Mouse (Mus musculus): ENCODE data around the gene 2810408A11Rik. TPM values are rescaled to one million over a fixed set of nuclear protein-coding genes. Genes with fewer than 3 reads are reported as not detected.
A peak's percentile ranks its signal among the peaks of the same experiment; 100 is the strongest.

2810408A11Rik gene
- polyA plus RNA-seq, 1 experiment from 2014 or later = 13.0 TPM

DNA sequence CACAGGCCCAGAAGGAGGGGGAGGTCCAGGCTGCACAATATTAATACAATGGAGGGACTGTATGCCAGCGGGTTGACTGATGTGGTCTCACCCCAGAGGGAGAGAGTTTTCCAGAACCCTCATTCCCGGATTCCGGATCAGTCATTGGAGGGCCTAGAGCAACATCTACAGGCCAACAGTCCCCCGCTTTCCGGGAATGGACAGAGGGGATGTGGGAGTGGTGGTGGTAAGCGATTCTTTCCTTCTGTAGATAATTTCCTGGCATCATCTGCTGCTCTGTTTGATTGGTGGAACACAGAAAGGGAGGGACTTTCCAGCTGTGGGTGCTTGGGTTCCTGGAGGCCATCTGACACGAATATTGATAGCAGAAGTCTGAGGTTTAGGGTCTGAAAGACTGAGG, 24.6 kb downstream of the 2810408A11Rik start:
- Histone ChIP-seq H3K27me3 (ENCODE audit: insufficient read depth, low read length) (no peaks in the 10 kb centered on the region), H3K4me3 (replicated peaks; ENCODE audit: low read depth, low read length) (no peak overlapping the region), H3K9ac (ENCODE audit: low read depth, low read length) (no peak overlapping the region), H3K4me1 (replicated peaks; ENCODE audit: insufficient read depth, low read length) (peaks cover 21% of the 10 kb centered on the region), H3K27ac (0 out of 2 replicates have a peak overlapping the region, but pooled peaks have one; percentile 25), H3K36me3 (ENCODE audit: insufficient read depth, low read length) (no peaks in the 10 kb centered on the region), H3K9me3 (replicated peaks; ENCODE audit: low read length) (no peaks in the 10 kb centered on the region), H3K4me2 (ENCODE audit: low read length) (no peak overlapping the region)
- WGBS = 48% methylated on average over 7 of the region's 7 CpGs
- TF ChIP-seq CTCF (IDR thresholded peaks at IDR 0.05; ENCODE audit: low read depth) = peak; percentile 18; the same call in 1 of the 2 replicates
- ATAC-seq (replicated peaks; ENCODE audit: low FRiP score, low read depth) = no peak
- peak; percentile 69 for DNase-seq (ENCODE audit: low spot score)

DNA sequence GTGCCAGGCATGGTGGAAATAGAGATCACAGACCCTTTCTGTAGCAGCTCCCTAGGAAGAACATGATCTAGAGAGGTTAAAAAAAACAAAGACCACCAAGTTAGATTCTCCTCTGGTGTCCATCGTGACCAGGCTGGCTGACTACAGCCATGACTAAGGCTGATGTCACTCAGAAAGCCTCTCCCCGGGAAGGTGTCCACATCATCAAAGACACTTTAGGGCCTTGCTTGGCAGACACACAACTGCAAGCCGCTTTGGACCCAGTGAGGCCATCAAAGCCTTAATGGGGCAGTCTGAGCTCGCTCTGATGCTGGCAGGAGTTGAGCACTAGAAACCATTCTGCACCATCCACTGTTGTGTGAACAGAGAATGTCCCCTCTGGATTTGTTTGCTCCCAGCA, 28.3 kb downstream of the 2810408A11Rik start:
- H3K4me1 ChIP-seq (replicated peaks; ENCODE audit: insufficient read depth, low read length) = peaks cover 4% of the 10 kb centered on the region; the same call in 1 of the 2 replicates
- no peak overlapping the region for H3K27ac ChIP-seq
- DNase-seq (ENCODE audit: low spot score) (no peak), ATAC-seq (replicated peaks; ENCODE audit: low FRiP score, low read depth) (no peak)
- no peak overlapping the region for H3K4me3 ChIP-seq (replicated peaks; ENCODE audit: low read depth, low read length)
- H3K4me2 ChIP-seq (ENCODE audit: low read length) = no peak overlapping the region
- H3K9ac ChIP-seq (ENCODE audit: low read depth, low read length) = no peak overlapping the region
- H3K9me3 ChIP-seq (replicated peaks; ENCODE audit: low read length) = no peaks in the 10 kb centered on the region
- H3K36me3 ChIP-seq (ENCODE audit: insufficient read depth, low read length) = no peaks in the 10 kb centered on the region
- no peaks in the 10 kb centered on the region for H3K27me3 ChIP-seq (ENCODE audit: insufficient read depth, low read length)
- TF ChIP-seq CTCF (IDR thresholded peaks at IDR 0.05; ENCODE audit: low read depth) = no peak
- 71% methylated on average over 4 of the region's 4 CpGs for WGBS

DNA sequence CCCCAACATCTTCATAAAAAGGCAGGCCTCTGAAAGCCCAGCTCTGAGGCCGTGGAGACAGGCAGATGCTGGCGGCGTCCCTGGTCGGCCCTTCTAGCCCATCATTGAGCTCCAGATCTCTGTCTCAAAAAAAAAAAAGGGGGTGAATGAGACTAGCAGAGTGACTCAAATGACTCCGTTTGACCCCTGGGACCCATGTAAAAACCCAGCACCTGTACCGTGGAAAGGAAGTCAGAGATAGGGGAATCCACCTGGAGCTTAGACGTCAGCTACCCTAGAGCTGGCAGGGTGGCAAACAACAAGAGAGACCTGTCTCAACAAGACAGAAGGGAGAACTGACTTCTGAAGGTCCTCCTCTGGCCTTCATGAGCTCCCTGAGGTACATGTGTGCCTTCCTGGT, 29.0 kb downstream of the 2810408A11Rik start:
- no peak for TF ChIP-seq CTCF (IDR thresholded peaks at IDR 0.05; ENCODE audit: low read depth)
- 87% methylated on average over 7 of the region's 7 CpGs for WGBS

DNA sequence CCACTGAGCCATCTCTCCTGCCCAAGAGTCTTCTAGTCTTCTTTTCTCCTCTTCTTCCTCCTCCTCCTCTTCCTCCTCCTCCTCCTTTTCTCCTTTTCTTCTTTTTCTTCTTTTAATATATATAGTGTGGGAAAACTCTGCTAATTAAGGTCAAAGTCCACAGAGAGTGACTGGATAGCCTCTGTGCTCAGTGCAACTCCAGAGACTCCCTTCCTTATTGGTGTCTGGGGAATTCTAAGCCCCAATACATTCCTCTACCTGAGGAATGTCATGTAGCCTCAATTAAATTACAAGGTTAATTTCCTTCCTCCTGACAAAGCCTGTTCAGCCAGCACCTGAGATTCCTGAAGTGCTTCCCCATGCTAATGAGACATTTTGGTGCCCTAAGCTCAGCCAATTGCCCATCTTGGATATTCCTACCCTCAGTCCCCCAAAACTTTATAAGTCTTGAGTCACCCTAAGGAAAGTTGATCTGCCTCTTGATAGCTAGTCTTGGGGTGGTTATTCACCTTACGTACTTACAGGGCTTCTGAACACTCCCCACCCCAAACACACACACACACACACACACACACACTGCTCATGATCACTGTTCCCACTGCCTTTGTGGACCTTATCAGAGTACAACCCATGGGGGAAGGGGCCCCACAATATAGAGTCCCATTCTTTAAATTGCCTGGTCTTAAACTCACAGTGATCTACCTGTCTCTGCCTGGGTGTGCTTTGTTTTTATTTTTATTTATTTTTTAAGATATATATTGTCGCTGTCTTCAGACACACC, 30.3 kb downstream of the 2810408A11Rik start:
- H3K27ac ChIP-seq = no peak overlapping the region
- H3K36me3 ChIP-seq (ENCODE audit: insufficient read depth, low read length) = no peaks in the 10 kb centered on the region
- no peaks in the 10 kb centered on the region for H3K27me3 ChIP-seq (ENCODE audit: insufficient read depth, low read length)
- WGBS = 91% methylated on average over 2 of the region's 2 CpGs
- DNase-seq (ENCODE audit: low spot score) (no peak), ATAC-seq (replicated peaks; ENCODE audit: low FRiP score, low read depth) (no peak)
- no peak overlapping the region for H3K4me2 ChIP-seq (ENCODE audit: low read length)
- no peaks in the 10 kb centered on the region for H3K9me3 ChIP-seq (replicated peaks; ENCODE audit: low read length)
- no peak overlapping the region for H3K4me3 ChIP-seq (replicated peaks; ENCODE audit: low read depth, low read length)
- no peak for TF ChIP-seq CTCF (IDR thresholded peaks at IDR 0.05; ENCODE audit: low read depth)
- H3K9ac ChIP-seq (ENCODE audit: low read depth, low read length) = no peak overlapping the region
- no peaks in the 10 kb centered on the region for H3K4me1 ChIP-seq (replicated peaks; ENCODE audit: insufficient read depth, low read length)

More for the DNA sequence above, 29.0 kb downstream of the 2810408A11Rik start:
- H3K9ac ChIP-seq (ENCODE audit: low read depth, low read length) = no peak overlapping the region
- H3K36me3 ChIP-seq (ENCODE audit: insufficient read depth, low read length) = no peaks in the 10 kb centered on the region
- ATAC-seq (replicated peaks; ENCODE audit: low FRiP score, low read depth) = no peak
- no peaks in the 10 kb centered on the region for H3K9me3 ChIP-seq (replicated peaks; ENCODE audit: low read length)
- H3K4me2 ChIP-seq (ENCODE audit: low read length) = no peak overlapping the region
- H3K27ac ChIP-seq = no peak overlapping the region
- no peak for DNase-seq (ENCODE audit: low spot score)
- no peak overlapping the region for H3K4me3 ChIP-seq (replicated peaks; ENCODE audit: low read depth, low read length)
- H3K27me3 ChIP-seq (ENCODE audit: insufficient read depth, low read length) = no peaks in the 10 kb centered on the region
- H3K4me1 ChIP-seq (replicated peaks; ENCODE audit: insufficient read depth, low read length) = no peaks in the 10 kb centered on the region

DNA sequence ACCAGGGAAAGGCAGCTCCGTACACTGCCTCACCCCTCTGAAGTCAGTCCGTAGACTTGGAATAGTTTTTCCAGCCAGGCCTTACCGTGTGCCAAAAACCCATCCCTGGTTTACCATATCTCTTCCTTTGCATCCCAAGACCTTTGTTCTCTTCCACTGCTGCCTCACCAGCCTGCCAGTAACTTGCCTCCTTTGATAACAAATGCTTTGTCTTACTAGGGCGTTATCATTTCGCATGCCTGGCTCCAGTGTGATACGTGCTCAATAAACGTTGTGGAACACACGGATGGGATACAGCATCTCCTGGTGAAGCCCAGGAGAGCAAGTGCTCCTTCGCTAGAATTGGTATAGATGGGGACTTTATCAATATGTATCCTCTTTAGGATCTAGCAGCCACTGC, 33.5 kb downstream of the 2810408A11Rik start:
- Histone ChIP-seq H3K9ac (ENCODE audit: low read depth, low read length) (no peak overlapping the region), H3K27ac (no peak overlapping the region), H3K4me3 (replicated peaks; ENCODE audit: low read depth, low read length) (no peak overlapping the region), H3K4me1 (replicated peaks; ENCODE audit: insufficient read depth, low read length) (no peaks in the 10 kb centered on the region), H3K4me2 (ENCODE audit: low read length) (no peak overlapping the region), H3K27me3 (ENCODE audit: insufficient read depth, low read length) (no peaks in the 10 kb centered on the region), H3K36me3 (ENCODE audit: insufficient read depth, low read length) (no peaks in the 10 kb centered on the region), H3K9me3 (replicated peaks; ENCODE audit: low read length) (no peaks in the 10 kb centered on the region)
- 75% methylated on average over 9 of the region's 9 CpGs for WGBS
- ATAC-seq (replicated peaks; ENCODE audit: low FRiP score, low read depth) (no peak), DNase-seq (ENCODE audit: low spot score) (no peak)
- TF ChIP-seq CTCF (IDR thresholded peaks at IDR 0.05; ENCODE audit: low read depth) = no peak

DNA sequence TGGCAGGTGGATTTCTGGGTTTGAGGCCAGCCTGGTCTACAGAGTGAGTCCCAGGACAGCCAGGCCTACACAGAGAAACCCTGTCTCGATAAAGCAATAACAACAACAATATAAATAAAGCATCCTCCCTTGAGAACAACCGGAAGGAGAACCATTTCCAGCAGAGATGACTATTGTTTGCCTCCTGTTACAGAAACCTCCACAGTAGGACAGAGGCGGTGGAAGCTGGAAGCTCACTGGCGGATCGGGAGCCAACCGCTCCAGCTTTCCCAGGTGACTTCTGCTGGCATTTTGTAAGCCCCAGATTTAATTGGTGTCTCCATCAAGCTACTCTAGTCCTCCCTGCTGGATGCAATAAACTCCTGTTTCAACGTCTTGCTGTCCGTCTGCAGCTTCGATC, 35.2 kb downstream of the 2810408A11Rik start:
- DNase-seq (ENCODE audit: low spot score) (no peak), ATAC-seq (replicated peaks; ENCODE audit: low FRiP score, low read depth) (no peak)
- Histone ChIP-seq H3K27me3 (ENCODE audit: insufficient read depth, low read length) (no peaks in the 10 kb centered on the region), H3K9me3 (replicated peaks; ENCODE audit: low read length) (no peaks in the 10 kb centered on the region), H3K4me1 (replicated peaks; ENCODE audit: insufficient read depth, low read length) (no peaks in the 10 kb centered on the region), H3K27ac (no peak overlapping the region), H3K36me3 (ENCODE audit: insufficient read depth, low read length) (no peaks in the 10 kb centered on the region), H3K4me2 (ENCODE audit: low read length) (no peak overlapping the region), H3K9ac (ENCODE audit: low read depth, low read length) (no peak overlapping the region), H3K4me3 (replicated peaks; ENCODE audit: low read depth, low read length) (no peak overlapping the region)
- WGBS = 79% methylated on average over 9 of the region's 9 CpGs
- TF ChIP-seq CTCF (IDR thresholded peaks at IDR 0.05; ENCODE audit: low read depth) = no peak
